Mouse (Mus musculus) erythroblast, embryonic 14.5 days (primary cell): ENCODE results near the gene Tm7sf3.

ENCODE experiments used
- GATA1 ChIP-seq: IDR thresholded peaks from 2 replicates; pipeline ENCODE4 v1.6.1; 2012; ENCODE audit warnings: low read length, inconsistent platforms, mixed read lengths
- TAL1 ChIP-seq: IDR thresholded peaks from 3 replicates; pipeline ENCODE4 v1.6.1; 2012; ENCODE audit warnings: low read length, inconsistent platforms, mixed read lengths

DNA sequence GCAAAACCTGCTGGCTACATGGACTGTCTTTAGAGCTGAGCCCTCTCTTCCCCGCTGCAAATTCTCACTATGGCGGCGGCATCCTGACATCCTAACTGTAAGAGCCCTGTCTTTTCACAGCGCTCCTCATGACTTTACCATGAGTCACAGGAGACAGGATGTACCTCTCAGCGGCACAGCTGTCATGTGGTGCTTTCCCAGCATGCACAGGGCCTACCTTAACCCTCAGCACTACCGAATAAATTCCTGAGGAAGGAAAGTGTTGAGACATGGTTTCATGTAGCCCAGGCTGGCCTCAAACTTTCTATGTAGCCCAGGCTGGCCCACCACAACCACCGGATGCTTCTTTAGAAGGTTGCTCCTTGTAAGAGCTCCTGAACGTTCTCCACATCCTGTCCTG lies 26.7 kb downstream of the Tm7sf3 start:
- TF ChIP-seq GATA1 (no peak), TAL1 (no peak)
